Mouse (Mus musculus): ENCODE measurements at regions not wholly inside any gene's neighbourhood (a gene's known extent, or its start where the extent isn't known, plus 50 kb on each side); places are given as distances from the start of the nearest gene placed in this dataset.

DNA sequence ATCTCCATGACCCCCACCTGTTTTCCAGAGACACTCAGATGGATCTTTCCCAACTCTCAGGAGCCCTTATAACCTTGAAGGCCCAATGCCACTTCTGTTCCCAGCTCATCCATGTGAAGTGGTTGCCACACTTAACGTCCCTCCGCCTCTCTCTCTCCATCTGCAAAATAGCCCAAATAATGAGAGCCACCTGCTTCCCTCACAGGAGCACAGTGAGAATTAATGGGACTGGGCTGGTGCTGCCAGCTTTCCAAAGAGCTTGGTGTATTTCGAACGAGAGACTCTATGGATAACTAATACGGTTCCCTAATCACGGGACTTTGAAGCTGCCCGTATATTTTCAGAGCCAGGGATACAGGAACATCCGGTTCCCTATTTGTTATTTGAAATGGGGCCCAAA lies 159.8 kb upstream of the 1700066M21Rik start:
- Histone ChIP-seq H3K4me2 (replicated peaks; ENCODE audit: low read depth, low read length) (no peak overlapping the region), H3K9me3 (ENCODE audit: control insufficient read depth, low read length) (no peaks in the 10 kb centered on the region), H3K27me3 (ENCODE audit: control insufficient read depth, insufficient read depth, low read length) (no peaks in the 10 kb centered on the region), H3K36me3 (ENCODE audit: control insufficient read depth, insufficient read depth, low read length) (no peaks in the 10 kb centered on the region), H3K9ac (ENCODE audit: low read depth, low read length) (no peak overlapping the region), H3K4me3 (ENCODE audit: low read depth, low read length) (no peak overlapping the region), H3K4me1 (replicated peaks; ENCODE audit: control insufficient read depth, insufficient read depth, low read length) (0 out of 2 replicates have a peak, but pooled peaks cover 5% of the 10 kb centered on the region), H3K27ac (ENCODE audit: low read depth, low read length) (no peak overlapping the region)
- 70% methylated on average over 8 of the region's 8 CpGs for WGBS
- no peak for DNase-seq (ENCODE audit: low spot score)
- ATAC-seq (ENCODE audit: low FRiP score) = peak; percentile 15; the same call in 1 of the 2 replicates

DNA sequence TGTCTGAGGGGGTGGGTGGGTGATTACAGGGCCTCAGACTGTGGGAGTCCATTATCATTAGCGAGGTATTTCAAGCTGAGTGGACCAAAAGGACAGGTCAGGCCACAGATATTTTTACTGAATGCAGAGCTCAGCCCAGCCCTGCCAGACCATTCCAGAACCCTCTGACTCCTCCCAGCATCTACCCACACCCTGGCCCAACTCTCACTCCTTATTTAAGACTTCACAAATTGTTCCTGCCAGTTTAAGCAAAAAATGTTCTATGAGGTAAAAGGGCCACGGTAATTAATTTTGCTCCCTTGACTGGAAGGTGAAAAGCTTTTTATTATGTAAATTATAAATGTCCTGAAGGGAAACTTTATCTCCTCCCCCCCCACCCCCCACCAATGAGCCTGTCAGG lies 159.3 kb upstream of the 1700066M21Rik start:
- H3K9ac ChIP-seq (ENCODE audit: low read depth, low read length) = no peak overlapping the region
- 0 out of 2 replicates have a peak, but pooled peaks cover 5% of the 10 kb centered on the region for H3K4me1 ChIP-seq (replicated peaks; ENCODE audit: control insufficient read depth, insufficient read depth, low read length)
- no peaks in the 10 kb centered on the region for H3K36me3 ChIP-seq (ENCODE audit: control insufficient read depth, insufficient read depth, low read length)
- no peak overlapping the region; the same call in 1 of the 2 replicates for H3K27ac ChIP-seq (ENCODE audit: low read depth, low read length)
- no peak overlapping the region for H3K4me3 ChIP-seq (ENCODE audit: low read depth, low read length)
- peak; percentile 61 for ATAC-seq (ENCODE audit: low FRiP score)
- no peak overlapping the region for H3K4me2 ChIP-seq (replicated peaks; ENCODE audit: low read depth, low read length)
- DNase-seq (ENCODE audit: low spot score) = no peak
- WGBS = 48% methylated on average over 2 of the region's 2 CpGs
- no peaks in the 10 kb centered on the region for H3K27me3 ChIP-seq (ENCODE audit: control insufficient read depth, insufficient read depth, low read length)
- no peaks in the 10 kb centered on the region for H3K9me3 ChIP-seq (ENCODE audit: control insufficient read depth, low read length)

DNA sequence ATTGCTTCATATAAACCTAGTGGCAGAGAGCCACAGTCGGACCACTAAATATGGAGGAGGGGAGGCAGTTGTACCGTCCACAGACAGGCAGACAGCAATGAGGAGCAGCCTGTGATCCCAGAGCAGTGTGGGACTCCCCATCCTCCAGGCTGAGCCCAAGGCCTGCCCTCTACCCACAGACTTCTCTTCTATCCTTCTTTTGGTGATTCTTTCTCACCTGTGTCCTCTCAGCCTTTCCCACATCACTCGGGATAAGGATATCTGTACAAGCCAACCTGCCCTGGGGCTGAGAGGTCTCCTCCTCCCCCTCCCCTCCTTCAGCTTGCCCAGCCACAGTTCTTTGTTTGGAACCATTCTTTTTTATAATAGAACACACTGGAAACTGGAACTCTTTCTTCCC lies 158.8 kb upstream of the 1700066M21Rik start:
- H3K9me3 ChIP-seq (ENCODE audit: control insufficient read depth, low read length) = no peaks in the 10 kb centered on the region
- peak; percentile 85 for ATAC-seq (ENCODE audit: low FRiP score)
- H3K9ac ChIP-seq (ENCODE audit: low read depth, low read length) = 0 out of 2 replicates have a peak overlapping the region, but pooled peaks have one; percentile 2
- H3K4me3 ChIP-seq (ENCODE audit: low read depth, low read length) = no peak overlapping the region
- no peaks in the 10 kb centered on the region for H3K36me3 ChIP-seq (ENCODE audit: control insufficient read depth, insufficient read depth, low read length)
- DNase-seq (ENCODE audit: low spot score) = no peak
- H3K4me1 ChIP-seq (replicated peaks; ENCODE audit: control insufficient read depth, insufficient read depth, low read length) = 0 out of 2 replicates have a peak, but pooled peaks cover 2% of the 10 kb centered on the region
- no peaks in the 10 kb centered on the region for H3K27me3 ChIP-seq (ENCODE audit: control insufficient read depth, insufficient read depth, low read length)
- no peak overlapping the region for H3K4me2 ChIP-seq (replicated peaks; ENCODE audit: low read depth, low read length)
- peak overlapping the region; percentile 70 for H3K27ac ChIP-seq (ENCODE audit: low read depth, low read length)
- WGBS = 45% methylated on average over 3 of the region's 3 CpGs

DNA sequence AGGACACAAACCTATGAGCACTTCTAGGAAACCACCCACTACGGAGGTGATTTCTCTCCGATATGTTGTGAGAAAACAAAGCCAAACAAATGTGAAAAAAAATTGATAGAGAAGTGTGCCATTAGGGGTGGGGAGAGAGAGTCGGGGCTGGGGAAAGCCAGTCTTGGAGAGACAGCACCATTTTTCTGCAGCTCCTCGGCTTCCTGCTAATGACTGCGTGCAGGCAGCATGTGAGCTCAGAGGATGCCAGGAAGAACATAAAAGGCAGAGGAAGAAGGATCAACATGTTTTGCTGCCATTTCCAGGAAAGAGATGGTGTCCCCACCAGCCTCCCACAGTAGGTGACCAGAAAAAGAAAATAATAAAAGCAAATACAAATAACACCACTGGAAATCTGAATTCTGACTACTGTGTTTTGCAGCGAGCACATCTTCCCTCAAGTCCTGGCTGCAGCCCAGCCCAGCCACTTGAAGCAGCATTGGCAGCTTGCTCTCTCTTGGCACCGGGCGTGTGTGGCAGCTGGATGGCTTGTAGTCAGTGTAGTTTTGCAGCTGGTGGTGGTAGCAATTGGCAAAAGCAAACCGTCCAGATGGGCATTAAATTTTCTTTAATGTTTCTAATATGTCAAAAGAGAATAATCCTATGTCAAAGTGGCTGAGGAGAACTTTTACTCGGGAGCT lies 152.9 kb upstream of the 1700066M21Rik start:
- Histone ChIP-seq H3K4me2 (replicated peaks; ENCODE audit: low read depth, low read length) (no peak overlapping the region), H3K27me3 (ENCODE audit: control insufficient read depth, insufficient read depth, low read length) (no peaks in the 10 kb centered on the region), H3K4me3 (ENCODE audit: low read depth, low read length) (no peak overlapping the region), H3K4me1 (replicated peaks; ENCODE audit: control insufficient read depth, insufficient read depth, low read length) (no peaks in the 10 kb centered on the region), H3K27ac (ENCODE audit: low read depth, low read length) (no peak overlapping the region), H3K9me3 (ENCODE audit: control insufficient read depth, low read length) (no peaks in the 10 kb centered on the region), H3K36me3 (ENCODE audit: control insufficient read depth, insufficient read depth, low read length) (no peaks in the 10 kb centered on the region), H3K9ac (ENCODE audit: low read depth, low read length) (no peak overlapping the region)
- no peak for DNase-seq (ENCODE audit: low spot score)
- ATAC-seq (ENCODE audit: low FRiP score) = no peak
- 89% methylated on average over 10 of the region's 10 CpGs for WGBS

DNA sequence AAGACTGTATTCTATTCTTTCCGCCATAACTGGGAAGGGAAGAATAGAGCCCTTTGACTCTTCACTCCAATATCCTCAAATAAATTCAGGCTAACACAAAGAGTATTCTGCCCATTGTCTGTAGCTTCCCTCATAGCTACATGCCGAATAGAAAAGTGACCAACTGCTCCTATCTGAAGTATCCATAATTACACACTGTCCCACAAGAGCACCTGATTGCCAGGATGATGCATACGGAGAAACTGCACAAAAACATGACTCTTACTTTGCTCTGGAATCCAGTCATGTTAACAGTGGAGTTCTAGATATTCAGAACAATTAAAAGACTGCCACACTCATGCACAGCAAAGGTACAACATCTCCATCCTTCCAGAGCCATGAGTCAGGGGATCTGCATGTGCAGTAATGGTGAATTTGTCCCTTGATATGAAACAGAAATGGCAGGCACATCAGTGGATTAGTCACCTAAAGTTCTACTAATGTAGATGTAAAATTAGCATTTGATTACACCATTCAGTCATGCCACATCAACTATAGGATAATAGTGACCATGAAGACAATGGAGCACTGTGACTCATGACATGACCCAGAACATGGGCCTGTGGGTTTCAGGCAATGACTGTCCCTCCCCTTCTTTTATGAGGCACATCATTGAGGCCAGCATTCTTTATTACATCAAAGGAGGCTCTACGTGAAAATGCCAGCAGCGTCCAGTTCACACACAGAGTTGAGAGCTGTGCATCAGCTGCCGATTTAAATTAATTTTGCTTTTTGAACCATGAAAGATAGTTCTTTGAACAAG lies 133.6 kb upstream of the 1700066M21Rik start:
- H3K4me2 ChIP-seq (replicated peaks; ENCODE audit: low read depth, low read length) = no peak overlapping the region
- ATAC-seq (ENCODE audit: low FRiP score) (peak; percentile 91), DNase-seq (ENCODE audit: low spot score) (peak; percentile 33)
- 0 out of 2 replicates have a peak overlapping the region, but pooled peaks have one; percentile 17 for H3K27ac ChIP-seq (ENCODE audit: low read depth, low read length)
- no peak overlapping the region for H3K9ac ChIP-seq (ENCODE audit: low read depth, low read length)
- H3K4me1 ChIP-seq (replicated peaks; ENCODE audit: control insufficient read depth, insufficient read depth, low read length) = no peaks in the 10 kb centered on the region
- no peaks in the 10 kb centered on the region for H3K27me3 ChIP-seq (ENCODE audit: control insufficient read depth, insufficient read depth, low read length)
- H3K36me3 ChIP-seq (ENCODE audit: control insufficient read depth, insufficient read depth, low read length) = no peaks in the 10 kb centered on the region
- no peak overlapping the region for H3K4me3 ChIP-seq (ENCODE audit: low read depth, low read length)
- 33% methylated on average over 6 of the region's 6 CpGs for WGBS
- H3K9me3 ChIP-seq (ENCODE audit: control insufficient read depth, low read length) = no peaks in the 10 kb centered on the region

DNA sequence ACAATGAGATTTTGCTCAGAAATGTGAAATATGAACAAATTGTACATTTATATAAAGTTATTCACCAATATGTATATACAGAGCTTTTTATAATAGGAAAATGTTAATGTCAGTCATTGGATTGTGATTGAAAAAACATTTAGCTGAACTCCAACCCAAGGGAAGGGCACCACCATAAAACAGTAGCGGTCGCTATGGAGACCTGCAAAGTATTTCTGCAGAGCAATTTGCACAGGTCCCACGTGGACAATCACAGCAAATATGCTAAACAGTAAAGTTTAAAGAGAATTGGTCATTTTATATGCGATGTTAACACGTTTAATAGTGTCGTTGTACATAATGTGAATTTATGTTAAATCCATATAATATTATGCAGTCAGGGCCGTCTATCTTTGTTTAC lies 117.8 kb upstream of the 1700066M21Rik start:
- Histone ChIP-seq H3K4me1 (replicated peaks; ENCODE audit: control insufficient read depth, insufficient read depth, low read length) (no peaks in the 10 kb centered on the region), H3K9me3 (ENCODE audit: control insufficient read depth, low read length) (no peaks in the 10 kb centered on the region), H3K9ac (ENCODE audit: low read depth, low read length) (no peak overlapping the region), H3K4me3 (ENCODE audit: low read depth, low read length) (no peak overlapping the region), H3K27me3 (ENCODE audit: control insufficient read depth, insufficient read depth, low read length) (no peaks in the 10 kb centered on the region), H3K36me3 (ENCODE audit: control insufficient read depth, insufficient read depth, low read length) (no peaks in the 10 kb centered on the region), H3K27ac (ENCODE audit: low read depth, low read length) (no peak overlapping the region), H3K4me2 (replicated peaks; ENCODE audit: low read depth, low read length) (no peak overlapping the region)
- ATAC-seq (ENCODE audit: low FRiP score) = no peak
- DNase-seq (ENCODE audit: low spot score) = no peak
- WGBS = 62% methylated on average over 7 of the region's 7 CpGs

DNA sequence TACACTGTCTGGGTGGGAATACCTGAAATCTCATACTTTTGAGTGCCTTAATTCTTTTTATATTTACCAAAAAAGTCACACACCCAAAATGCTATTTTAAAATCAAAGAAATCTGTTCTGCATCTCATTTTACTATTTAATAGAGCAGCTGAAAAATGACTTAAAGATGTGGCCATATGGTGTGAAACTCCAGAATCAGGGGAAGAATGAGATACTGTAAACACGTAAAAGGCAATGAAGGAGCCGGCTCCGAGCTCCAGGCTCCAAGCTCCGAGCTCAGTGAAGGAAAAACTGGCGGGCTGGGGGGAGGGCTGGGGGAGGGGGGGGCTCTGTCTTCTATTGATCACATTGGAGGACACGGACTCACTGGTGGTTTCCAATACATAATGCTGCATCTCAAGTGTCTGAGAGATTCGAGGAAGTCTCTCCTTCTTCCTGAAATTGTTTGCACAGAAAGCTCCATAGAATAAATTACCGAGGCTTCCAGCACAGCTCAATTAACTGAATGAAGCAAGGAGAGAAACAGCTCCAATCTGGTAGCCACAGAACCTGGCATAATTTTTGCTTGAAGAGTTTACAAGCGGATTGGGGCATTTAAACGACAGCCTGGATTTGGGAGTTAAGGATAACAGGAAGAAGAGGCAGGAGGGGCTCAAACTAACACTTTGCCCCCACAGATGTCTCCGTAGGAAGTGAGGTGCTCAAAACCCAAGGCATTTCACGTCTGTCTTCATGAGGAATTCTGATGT lies 112.2 kb upstream of the 1700066M21Rik start:
- no peak for DNase-seq (ENCODE audit: low spot score)
- H3K27me3 ChIP-seq (ENCODE audit: control insufficient read depth, insufficient read depth, low read length) = no peaks in the 10 kb centered on the region

DNA sequence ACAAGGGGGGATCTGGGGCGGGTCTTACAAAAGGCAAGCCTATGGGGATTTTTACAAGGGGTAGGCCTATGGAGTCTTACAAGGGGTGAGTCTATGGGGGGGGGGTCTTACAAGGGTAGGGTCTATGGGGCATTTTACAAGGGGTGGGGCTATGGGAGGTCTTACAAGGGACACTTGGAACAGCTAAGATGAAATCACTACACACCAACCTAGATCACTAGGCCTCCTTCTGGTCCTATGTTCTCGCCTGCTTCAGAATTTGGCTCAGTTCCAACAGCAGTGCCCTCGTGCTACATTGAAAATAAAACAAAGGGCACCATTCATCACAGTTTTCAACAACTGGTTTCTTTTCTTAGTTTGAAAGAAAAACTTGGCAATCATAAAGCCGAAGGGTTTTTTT lies 110.7 kb upstream of the 1700066M21Rik start:
- WGBS = 53% methylated on average over 3 of the region's 4 CpGs
- DNase-seq (ENCODE audit: low spot score) (no peak), ATAC-seq (ENCODE audit: low FRiP score) (peak; percentile 53)
- Histone ChIP-seq H3K4me3 (ENCODE audit: low read depth, low read length) (no peak overlapping the region), H3K9ac (ENCODE audit: low read depth, low read length) (no peak overlapping the region), H3K27ac (ENCODE audit: low read depth, low read length) (no peak overlapping the region), H3K9me3 (ENCODE audit: control insufficient read depth, low read length) (no peaks in the 10 kb centered on the region), H3K4me1 (replicated peaks; ENCODE audit: control insufficient read depth, insufficient read depth, low read length) (no peaks in the 10 kb centered on the region), H3K36me3 (ENCODE audit: control insufficient read depth, insufficient read depth, low read length) (no peaks in the 10 kb centered on the region), H3K27me3 (ENCODE audit: control insufficient read depth, insufficient read depth, low read length) (no peaks in the 10 kb centered on the region), H3K4me2 (replicated peaks; ENCODE audit: low read depth, low read length) (no peak overlapping the region)

More for the DNA sequence above, 112.2 kb upstream of the 1700066M21Rik start:
- 51% methylated on average over 12 of the region's 12 CpGs for WGBS
- Histone ChIP-seq H3K27ac (ENCODE audit: low read depth, low read length) (no peak overlapping the region), H3K4me3 (ENCODE audit: low read depth, low read length) (no peak overlapping the region), H3K4me2 (replicated peaks; ENCODE audit: low read depth, low read length) (no peak overlapping the region), H3K9ac (ENCODE audit: low read depth, low read length) (no peak overlapping the region), H3K36me3 (ENCODE audit: control insufficient read depth, insufficient read depth, low read length) (no peaks in the 10 kb centered on the region), H3K9me3 (ENCODE audit: control insufficient read depth, low read length) (no peaks in the 10 kb centered on the region), H3K4me1 (replicated peaks; ENCODE audit: control insufficient read depth, insufficient read depth, low read length) (no peaks in the 10 kb centered on the region)
- no peak for ATAC-seq (ENCODE audit: low FRiP score)

All from hindbrain, embryonic 11.5 days (tissue).